9 mouse cellular contexts compared by ENCODE assay signal in genomic region chr12:31168221-31168890, GRCm38 (mm10).
DNase-seq lines count a peak whose midpoint lies in the region; ATAC-seq lines count a peak whose summit lies in the region.
"Had no signal": no experiment of that assay in that cellular context is flagged by ENCODE, and none has a peak within 500 bp of the region (broad histone marks: within the 10 kb centered on the region; RNA-seq: fewer than 3 reads in every experiment).

No protein-coding gene starts in this region.

- H3K4me1 ChIP-seq in brown adipose tissue, adult 24 weeks (ENCODE audit: control insufficient read depth, insufficient read depth, insufficient read length, low read length): peaks cover 4% of the 10 kb centered on the region

- DNase-seq in cerebellum, adult 11 months: peak; percentile 3
- no peak for DNase-seq in cerebellum, adult 11-12 months
- peak; percentile 50 to 72 for DNase-seq in left cerebral cortex, postnatal 14 days (ENCODE audit: low spot score in 2 of 2)
- no peak for DNase-seq in left cerebral cortex, adult 11 months (ENCODE audit: low spot score)
- peak; percentile 16 for DNase-seq in layer of hippocampus, adult 9-11 months
- DNase-seq in spleen, postnatal 4 days (ENCODE audit: low spot score in 2 of 2): no peak

- ATAC-seq in erythroblast, adult 5-6 weeks (replicated peaks; ENCODE audit: low FRiP score, poor library complexity, severe bottlenecking): no peak

- peak overlapping the region; percentile 31; the same call in 1 of the 2 replicates for H3K27ac ChIP-seq in brown adipose tissue, adult 24 weeks (replicated peaks; ENCODE audit: low read depth, low read length)
- H3K27ac ChIP-seq: macrophage had no signal

- H3K4me3 ChIP-seq in brown adipose tissue, adult 24 weeks (ENCODE audit: insufficient read depth, low read depth, low read length): no peak overlapping the region

- intact Hi-C loops in left cerebral cortex, postnatal 14 days (cut with DNase I): loop anchor here (5.0 kb wide), 1 partner anchor 99 kb away; the partner anchor contains the start of gene Lamb1

Comparison
In these comparisons a context has a peak if more than half of its experiments do, and no peak if none do; other contexts are left out.
1. DNase-seq: peak in cerebellum, adult 11 months (single experiment), left cerebral cortex, postnatal 14 days (2 of 2) and layer of hippocampus, adult 9-11 months (single experiment); none in cerebellum, adult 11-12 months (single experiment), left cerebral cortex, adult 11 months (single experiment) and spleen, postnatal 4 days (0 of 2).